Mouse (Mus musculus) naive thymus-derived CD4-positive, alpha-beta T cell, adult 2 months (primary cell): ENCODE results near the gene Zfp947.
"Not testable (repeated sequence)": the region's sequence is repeated elsewhere in the genome, so short reads cannot be mapped to it uniquely, and the experiment has no call there.

Experiments
- DNase-seq: peaks from one replicate; pipeline ENCODE4 v3.0.0-alpha.2; 2011; ENCODE audit warnings: low read depth

Zfp947 gene

GRCm38 (mm10) chr17:22165722-22166294 lies at the start of gene Zfp947:
Gene Zfp947 (minus strand): TSS chr17:22166190.
- DNase-seq: peak; percentile 19

GRCm38 (mm10) chr17:22165304-22165703 lies 686 bp downstream of the Zfp947 start:
- DNase-seq: not testable (repeated sequence)

GRCm38 (mm10) chr17:22153951-22154350 lies 12.0 kb downstream of the Zfp947 start:
- DNase-seq: not testable (repeated sequence)

GRCm38 (mm10) chr17:22118770-22119169 lies 47.2 kb downstream of the Zfp947 start:
- DNase-seq: no peak
